Mouse (Mus musculus) kidney, postnatal 25 days (tissue): ENCODE results near the gene Ccdc162.

Source experiments
- DNase-seq, 2 experiments: peaks; one replicate each; pipeline ENCODE4 v3.0.0; 2021; ENCODE audit warnings: mixed read lengths in 2 of 2

The Ccdc162 gene

GRCm38 (mm10) chr10:41632062-41632461 lies 84.4 kb downstream of the Ccdc162 start:
- no peak for DNase-seq

GRCm38 (mm10) chr10:41626996-41627395 lies 89.4 kb downstream of the Ccdc162 start:
- no peak for DNase-seq

DNA sequence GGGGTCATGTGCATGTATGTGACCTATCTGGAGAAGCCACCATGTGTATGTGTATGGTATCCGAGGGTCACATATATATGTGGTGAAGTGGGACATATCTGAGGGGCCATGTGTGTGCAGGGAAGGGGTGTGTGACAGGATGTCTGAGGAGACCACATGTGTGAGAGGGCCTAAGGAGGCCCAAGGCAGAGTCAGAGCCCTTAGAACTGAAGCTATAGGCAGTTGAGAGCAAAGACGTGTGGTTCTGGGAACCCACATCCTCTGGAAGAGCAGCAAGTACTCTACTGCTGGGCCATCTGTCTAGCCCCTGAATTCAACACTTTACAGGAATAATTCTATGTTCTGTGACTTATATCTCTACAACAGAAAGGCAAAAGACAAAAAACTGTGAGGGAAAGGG lies 96.4 kb downstream of the Ccdc162 start:
- no peak for DNase-seq

GRCm38 (mm10) chr10:41615487-41615886 lies 100.9 kb downstream of the Ccdc162 start:
- no peak for DNase-seq

DNA sequence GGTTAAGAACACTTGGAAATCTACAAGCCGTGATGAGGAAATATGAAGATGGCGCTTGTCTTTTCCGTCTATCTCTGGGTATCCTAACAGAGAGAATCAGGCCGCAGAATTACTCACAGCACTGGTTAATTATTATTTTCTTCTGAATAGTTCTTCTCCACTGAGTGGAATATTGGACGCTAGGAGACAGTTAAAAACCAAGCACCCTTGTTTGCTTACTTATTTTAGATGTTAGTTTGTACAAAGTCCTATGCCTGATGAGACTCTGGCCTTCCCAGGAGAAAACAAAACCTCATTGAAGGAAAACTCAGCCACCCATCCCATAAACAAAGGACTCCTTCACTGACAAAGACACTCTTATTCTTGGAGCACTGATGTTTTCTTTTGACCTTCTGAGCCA lies 104.5 kb downstream of the Ccdc162 start:
- DNase-seq: no peak

GRCm38 (mm10) chr10:41609475-41609874 lies 107.0 kb downstream of the Ccdc162 start:
- DNase-seq: peak; percentile 67 to 68

DNA sequence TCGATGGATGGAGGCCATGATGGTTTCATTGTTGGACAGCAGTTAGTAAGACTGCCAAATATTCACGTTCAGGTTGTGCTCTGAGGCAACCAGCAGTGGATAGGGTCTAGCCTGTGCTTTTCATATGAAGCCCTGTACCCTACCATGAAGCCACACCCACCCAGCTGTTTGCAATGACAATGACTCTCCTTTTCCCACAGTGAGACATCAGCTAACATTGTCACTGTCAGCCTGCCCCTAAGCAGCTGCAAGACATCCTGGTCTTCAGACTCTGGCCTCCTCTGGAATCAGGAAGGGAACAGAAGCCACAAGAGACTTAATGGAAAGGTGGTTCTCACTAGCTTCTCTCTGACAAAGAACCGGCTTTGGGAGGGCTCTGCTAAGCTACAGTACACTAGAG lies 107.9 kb downstream of the Ccdc162 start:
- no peak for DNase-seq

- DNase-seq: no peak
Measured at GRCm38 (mm10) chr10:41602667-41603066, 113.8 kb downstream of the Ccdc162 start.

DNA sequence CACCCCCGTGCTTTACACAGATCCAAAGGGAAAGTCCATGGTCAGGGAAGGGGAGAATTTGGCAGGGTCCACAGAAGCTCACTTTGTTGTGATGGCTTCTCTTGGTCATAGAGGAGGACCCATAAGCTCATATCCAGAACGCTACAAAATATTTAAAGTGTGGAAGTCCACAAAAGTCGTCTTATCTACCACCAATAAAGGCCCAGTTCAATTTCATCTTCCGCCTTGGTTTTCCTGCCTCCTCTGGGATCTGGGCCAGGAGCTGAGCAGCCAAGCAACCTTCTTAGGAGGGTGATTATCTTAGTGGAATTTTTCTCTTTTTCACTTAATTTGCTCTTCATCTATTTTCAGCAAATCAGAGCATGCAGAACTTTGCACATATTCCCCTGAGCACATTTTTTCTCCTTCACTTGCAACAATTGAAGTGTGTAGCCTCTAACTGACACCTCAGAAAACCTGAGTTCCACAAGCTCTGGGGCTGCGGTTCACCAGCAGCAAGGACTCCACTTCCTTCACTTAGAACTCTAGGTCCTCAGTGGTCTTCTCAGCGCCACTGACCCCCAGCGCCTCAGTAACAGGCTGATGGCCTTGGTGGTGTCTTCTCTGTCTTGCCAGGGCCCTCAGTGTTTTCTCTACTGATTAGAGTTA lies 114.4 kb downstream of the Ccdc162 start:
- DNase-seq: no peak

- no peak for DNase-seq
Measured at GRCm38 (mm10) chr10:41601302-41601701, 115.1 kb downstream of the Ccdc162 start.

GRCm38 (mm10) chr10:41599051-41599450 lies 117.4 kb downstream of the Ccdc162 start:
- DNase-seq: peak in 1 of 2 experiments; percentile 50

GRCm38 (mm10) chr10:41598221-41598620 lies 118.2 kb downstream of the Ccdc162 start:
- no peak for DNase-seq

GRCm38 (mm10) chr10:41595550-41595949 lies 120.9 kb downstream of the Ccdc162 start:
- DNase-seq: no peak

DNA sequence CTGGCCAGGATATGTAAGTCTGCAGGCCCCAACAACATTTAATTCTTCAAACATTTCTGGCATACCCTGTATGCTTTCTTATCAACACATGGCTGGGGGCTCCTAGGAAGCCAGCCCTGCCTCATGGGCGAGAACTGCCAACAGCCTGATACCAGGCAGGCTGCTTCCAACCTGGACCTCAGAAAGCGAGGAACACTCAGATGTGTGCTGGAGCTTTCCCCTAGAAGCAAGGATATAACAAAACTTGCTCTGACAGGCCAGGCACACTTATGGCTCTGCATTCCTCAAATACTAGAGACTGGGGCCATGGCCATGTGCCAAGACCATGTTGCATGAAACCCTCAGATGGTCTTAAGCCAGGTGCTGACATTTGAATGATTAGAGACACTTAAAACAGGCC lies 121.5 kb downstream of the Ccdc162 start:
- peak; percentile 46 to 47 for DNase-seq

- no peak for DNase-seq
Measured at GRCm38 (mm10) chr10:41594433-41594832, 122.0 kb downstream of the Ccdc162 start.

DNA sequence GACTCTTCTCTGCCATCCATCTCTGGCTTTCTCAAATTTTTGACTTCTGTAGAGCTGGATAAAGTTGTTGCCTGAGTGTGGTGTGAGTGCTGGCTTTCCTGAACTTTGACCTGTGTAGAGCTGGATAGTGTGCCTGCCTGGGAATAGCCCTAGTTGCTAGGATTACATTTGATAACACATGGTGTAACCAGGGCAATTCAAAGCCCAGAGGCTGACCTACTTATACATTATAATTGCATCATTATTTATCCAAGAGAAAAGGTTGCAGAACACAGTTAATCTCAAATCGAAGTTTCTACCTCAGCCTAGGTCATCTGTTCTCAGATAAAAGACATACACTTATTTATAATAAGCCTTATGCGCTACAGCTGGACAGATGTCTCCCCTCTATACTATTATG lies 127.8 kb downstream of the Ccdc162 start:
- no peak for DNase-seq

GRCm38 (mm10) chr10:41586947-41587852 lies 129.2 kb downstream of the Ccdc162 start:
- DNase-seq: no peak

DNA sequence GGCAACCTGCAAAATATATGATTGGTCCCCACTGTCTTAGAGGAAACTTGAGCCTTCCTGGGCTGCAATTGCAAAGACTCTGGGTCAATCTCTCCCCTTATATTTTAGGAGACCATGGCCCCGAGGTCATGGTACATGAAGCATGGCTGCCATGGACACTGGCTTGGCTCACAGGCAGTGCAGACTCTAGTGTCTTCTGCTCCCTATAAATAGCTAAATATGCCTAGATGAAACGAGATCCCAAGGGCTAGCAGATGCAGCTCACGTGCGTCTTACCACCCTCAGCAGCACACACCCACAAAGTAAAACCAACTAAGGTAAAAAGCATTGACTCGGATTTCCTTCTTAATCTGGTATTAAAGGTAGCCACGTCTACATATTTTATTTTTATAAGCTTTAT lies 133.1 kb downstream of the Ccdc162 start:
- DNase-seq: no peak

DNA sequence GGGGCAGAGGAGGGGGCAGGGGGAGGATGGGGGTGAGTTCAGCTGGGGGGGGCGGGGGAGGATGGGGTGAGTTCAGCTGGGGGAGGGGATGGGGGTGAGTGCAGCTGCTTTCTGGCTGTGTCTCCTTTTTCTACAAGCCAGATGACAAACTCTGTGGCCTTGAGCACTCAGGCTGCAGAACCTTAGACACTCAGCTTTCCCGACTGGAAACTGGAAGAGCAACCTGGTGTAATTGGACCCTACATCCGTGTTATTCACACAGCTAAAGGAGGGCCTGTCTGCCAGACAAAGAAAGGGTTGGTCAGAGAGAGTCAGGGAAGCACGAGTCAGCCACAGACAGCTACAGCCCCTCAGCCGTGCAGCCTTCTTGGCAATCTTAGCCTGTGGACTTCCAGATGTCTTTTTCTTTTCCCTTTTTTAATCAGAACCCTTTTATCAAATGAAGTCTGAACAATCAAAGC lies 133.5 kb downstream of the Ccdc162 start:
- no peak for DNase-seq

DNA sequence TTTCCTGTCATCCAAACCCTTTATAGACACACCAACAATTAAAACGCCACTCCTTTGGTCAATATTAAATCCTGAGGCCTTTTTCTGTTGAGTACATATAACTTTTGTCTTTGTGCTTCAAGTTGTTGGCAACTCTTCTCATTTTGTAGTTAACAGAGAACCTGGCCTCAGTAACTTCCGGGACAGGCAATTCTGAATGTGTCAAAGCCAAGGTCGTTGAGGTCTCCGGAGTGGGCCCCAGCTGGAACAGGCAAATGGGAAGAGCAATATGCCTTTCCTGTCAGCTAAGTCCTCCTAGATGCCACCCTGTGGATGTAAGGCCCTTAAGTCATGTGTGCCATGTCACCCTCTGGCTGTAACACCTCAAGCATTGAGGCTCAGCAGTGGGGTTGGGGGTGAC lies 136.0 kb downstream of the Ccdc162 start:
- DNase-seq: peak in 1 of 2 experiments; percentile 59

- peak; percentile 22 to 48 for DNase-seq
Measured at GRCm38 (mm10) chr10:41578541-41578940, 137.9 kb downstream of the Ccdc162 start.

DNA sequence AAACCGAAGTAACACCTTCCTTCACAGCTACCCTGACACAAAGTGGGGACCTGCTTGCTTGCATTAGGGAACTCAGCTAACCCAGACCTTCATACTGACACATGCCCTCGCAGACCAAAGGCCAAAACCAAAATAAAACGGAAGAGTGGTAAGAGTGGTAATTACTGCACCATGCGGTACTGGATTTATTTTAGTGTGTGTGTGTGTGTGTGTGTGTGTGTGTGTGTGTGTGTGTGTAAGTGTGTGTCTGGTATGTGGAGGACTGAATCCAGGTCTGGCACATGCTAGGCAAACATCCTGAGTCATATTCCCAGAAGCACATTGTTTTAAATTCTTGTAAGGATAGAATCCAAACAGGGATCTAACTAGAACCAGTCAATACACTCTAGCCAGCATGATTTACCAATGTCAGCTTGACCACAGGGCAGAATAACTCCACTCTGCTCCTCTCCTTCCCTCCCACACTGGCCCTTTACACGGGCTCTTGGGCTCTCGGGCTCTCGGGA lies 140.1 kb downstream of the Ccdc162 start:
- no peak for DNase-seq

GRCm38 (mm10) chr10:41575451-41576327 lies 140.7 kb downstream of the Ccdc162 start:
- DNase-seq: peak; percentile 21 to 74
